Mouse (Mus musculus) frontal cortex, postnatal 10 days (tissue): ENCODE data around the gene Mitf.

Experiments used
- DNase-seq, 2 experiments: peaks; one replicate each; pipeline ENCODE4 v3.0.0; 2022; ENCODE audit warnings: low spot score in 2 of 2, mixed read lengths in 1 of 2

The Mitf gene

DNA sequence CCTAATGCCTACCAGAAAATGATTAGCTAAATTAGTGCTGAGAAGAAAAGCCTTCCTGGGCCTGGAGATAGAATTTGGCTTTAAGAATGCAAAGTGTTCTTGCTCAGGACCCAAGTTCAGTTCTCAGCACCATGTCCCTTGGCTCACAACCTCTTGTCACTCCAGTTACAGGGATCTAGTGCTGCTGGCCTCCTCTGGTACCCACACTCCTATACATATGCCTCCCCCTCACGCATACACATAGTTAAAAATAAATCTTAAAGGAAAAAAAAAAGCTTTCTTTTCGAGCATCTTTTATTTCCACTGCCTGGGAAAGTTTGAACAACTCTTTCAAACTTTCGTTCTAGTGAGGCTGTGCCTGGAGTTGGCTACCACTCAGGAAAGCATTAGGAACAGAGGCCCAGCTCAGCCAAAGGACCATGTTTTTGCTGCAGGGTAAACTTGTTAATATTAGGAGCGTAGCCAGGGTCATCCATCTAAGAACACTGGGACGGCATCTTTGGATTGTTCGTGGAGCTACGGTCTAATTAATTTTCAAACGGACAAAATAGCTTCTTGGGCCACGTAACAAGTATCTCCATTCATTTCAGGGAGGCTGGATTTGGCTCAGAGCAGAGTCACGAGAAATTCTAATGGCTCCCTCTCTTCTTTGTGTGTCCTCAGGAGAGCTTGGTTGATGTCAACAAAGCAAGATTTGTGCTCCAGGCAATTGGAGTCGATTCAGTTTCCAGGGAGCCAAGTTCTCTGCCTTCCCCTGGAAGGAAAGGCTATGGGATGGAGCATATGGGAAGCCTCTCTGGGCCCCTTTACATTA, 239.7 kb downstream of the Mitf start:
- peak in 1 of 2 experiments; percentile 11 for DNase-seq

DNA sequence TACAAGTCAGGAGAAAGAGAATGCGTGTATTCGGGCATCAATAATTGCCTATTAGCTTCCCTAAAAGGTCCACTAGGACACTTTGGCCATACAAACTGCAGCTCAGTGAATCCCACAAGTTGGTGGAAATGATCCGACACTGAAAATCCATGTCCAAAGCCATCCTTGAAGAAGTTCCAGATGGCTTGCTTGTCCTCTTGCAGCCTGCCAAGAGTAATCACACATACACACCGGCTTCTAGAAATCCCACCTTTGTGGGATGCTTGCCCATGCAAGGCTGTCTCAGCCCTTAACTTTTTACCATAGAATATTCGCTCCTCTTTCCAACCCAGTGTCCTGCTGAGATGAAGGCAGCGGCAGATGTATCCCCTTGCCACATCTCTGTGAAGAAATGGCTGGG, 240.9 kb downstream of the Mitf start:
- no peak for DNase-seq

DNA sequence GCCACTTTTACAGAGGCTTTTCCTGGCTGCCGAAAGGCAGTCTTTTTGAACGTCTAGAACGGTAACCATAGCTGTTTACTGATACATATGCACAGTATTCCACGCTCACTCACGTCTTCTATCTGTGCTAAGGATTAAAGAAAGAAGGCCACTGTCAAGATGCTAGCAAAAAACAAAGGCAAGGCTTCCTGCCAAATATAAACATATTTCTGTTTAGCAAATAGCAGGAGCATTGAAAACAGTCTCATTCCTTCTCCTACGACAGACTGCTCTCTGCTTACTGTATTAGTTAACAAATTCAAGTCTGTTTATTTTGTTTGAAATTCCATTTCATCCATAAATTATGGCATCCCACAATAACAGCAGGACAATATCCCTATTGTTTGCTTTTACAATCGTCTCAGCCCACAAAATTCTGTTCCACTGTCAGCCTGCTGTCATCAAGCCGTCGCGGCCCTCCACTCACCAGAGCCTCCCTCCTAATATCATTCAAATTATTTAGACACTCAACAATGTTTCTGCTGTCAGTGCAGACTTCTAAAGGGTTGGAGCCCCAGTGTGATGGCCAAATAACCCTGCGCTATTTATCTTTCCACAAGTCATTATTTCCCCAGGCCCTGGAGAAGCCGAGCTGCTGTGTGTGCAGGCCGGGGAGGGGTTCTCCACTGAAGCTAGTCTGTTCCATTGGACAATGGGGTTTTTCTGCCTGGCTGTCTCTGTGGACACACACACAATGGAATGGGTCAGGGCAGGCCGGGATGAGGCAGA, 242.0 kb downstream of the Mitf start:
- DNase-seq, result no peak

DNA sequence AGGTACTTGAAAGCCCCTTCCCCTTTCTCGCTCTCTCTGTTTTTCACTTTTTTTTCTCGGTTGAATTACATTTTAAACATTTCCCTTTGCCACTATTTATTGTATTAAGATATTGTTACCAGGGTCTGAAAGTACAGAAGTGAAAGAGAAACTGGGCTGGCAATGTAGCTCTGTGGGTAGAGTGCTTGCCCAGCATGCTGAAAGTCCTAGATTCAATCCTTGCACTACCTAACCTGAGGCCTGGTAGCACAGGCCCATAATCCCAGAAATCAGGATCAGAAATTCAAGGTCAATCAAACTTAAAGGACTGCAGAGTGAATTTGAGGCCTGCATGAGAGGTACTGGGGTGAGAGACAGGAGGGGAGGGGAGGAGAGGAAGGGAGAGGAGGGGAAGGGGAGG, 242.7 kb downstream of the Mitf start:
- DNase-seq, result no peak

DNA sequence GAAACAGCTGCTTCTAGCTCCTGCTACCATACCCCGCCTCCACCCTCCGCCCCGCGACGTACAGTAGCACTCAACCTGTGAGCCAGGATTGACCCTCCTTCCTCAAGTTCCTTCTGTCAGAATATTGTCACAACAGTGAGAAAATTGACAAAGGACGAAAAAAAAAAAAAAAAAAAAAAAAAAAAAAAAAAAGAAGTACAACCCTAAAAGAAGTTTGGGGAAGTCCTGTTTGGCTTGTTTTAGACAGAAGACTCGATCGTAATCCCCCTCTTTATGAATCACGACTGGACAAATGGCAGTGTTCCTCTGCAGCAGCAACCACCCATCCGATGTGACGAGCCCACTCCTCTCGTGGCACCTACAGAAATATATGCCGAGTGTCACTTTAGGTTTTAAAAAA, 255.0 kb downstream of the Mitf start:
- DNase-seq, result no peak

DNA sequence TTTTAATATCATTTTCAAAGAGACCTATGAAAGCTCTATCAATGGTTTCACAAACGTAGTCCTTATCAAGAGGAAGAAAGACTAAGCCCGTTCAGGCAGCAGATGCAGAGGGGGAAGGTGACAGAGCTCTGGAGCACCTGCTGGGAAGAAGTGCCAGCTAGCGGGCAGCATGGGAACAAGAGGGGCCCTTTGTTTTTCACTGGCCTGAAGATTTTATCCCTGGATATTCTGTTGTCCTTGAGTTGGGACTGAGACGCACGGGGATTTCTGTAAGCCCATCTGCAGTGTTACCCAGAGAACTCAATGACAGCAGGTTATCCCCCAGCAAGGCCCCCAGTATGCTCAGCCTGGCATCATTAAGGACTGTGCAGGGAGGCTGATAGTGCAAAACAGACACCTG, 258.1 kb downstream of the Mitf start:
- DNase-seq, result no peak

DNA sequence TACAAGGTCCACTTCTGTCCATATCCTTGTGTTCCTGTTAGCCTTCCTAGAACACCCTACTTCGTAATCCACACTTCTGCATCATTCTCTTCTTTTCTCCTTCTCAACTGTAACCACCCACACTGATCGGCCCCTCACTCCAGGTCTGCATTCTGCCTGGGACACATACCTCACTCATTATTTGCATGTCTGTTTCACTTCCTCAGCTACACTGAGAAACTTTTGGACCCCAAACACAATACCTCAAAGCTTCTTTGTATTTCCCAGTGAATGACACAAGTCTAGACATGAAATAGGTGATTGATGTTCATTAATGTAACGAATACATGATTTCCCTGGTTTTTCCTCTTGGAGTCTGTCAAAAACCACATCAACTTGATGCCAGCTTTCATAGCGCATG, 259.6 kb downstream of the Mitf start:
- no peak for DNase-seq
